Mouse (Mus musculus): Measurements from ENCODE around the gene Prss22. TPM values are rescaled to one million over a fixed set of nuclear protein-coding genes. Genes with fewer than 3 reads are reported as not detected.

Prss22 gene
- polyA plus RNA-seq, 1 experiment from 2014 or later = not detected

- ATAC-seq (ENCODE audit: low FRiP score) = no peak
These were observed 16.6 kb upstream of the Prss22 start for GRCm38 (mm10) chr17:24014433-24014965.

DNA sequence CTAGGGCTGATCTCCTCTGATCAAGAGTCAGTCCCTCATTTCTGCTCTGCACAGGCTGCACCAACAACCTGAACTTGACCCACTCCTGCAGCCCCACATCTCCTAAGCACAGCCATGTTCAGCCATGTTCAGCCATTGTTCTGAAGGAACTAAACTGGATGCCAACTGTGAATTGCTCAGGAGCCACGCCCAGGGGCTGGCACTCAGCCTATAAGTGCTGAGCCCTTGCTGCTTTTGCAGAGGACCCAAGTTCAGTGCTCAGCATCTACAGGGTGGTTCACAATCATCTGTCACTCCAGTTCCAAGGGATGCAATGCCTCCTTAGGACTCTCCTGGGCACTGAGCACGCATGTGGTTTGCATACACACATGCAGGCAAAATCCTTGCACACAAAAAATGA is 15.0 kb upstream of the Prss22 start:
- 89% methylated on average over 2 of the region's 2 CpGs for WGBS
- no peak overlapping the region for H3K9ac ChIP-seq
- H3K27me3 ChIP-seq = 0 out of 2 replicates have a peak, but pooled peaks cover 6% of the 10 kb centered on the region
- no peak for ATAC-seq (ENCODE audit: low FRiP score)
- no peak overlapping the region for H3K4me3 ChIP-seq
- no peaks in the 10 kb centered on the region for H3K36me3 ChIP-seq
- H3K9me3 ChIP-seq = no peaks in the 10 kb centered on the region
- no peak overlapping the region for H3K4me2 ChIP-seq
- H3K27ac ChIP-seq = no peak overlapping the region
- H3K4me1 ChIP-seq (replicated peaks) = no peaks in the 10 kb centered on the region

More at GRCm38 (mm10) chr17:24014433-24014965, 16.6 kb upstream of the Prss22 start:
- Histone ChIP-seq H3K36me3 (no peaks in the 10 kb centered on the region), H3K4me3 (no peak overlapping the region), H3K27me3 (0 out of 2 replicates have a peak, but pooled peaks cover 4% of the 10 kb centered on the region), H3K9ac (no peak overlapping the region), H3K4me1 (replicated peaks) (no peaks in the 10 kb centered on the region), H3K4me2 (no peak overlapping the region), H3K27ac (no peak overlapping the region), H3K9me3 (no peaks in the 10 kb centered on the region)
- 88% methylated on average over 5 of the region's 5 CpGs for WGBS

GRCm38 (mm10) chr17:24009617-24010016 is 11.7 kb upstream of the Prss22 start:
- no peak overlapping the region for H3K27ac ChIP-seq
- 0 out of 2 replicates have a peak, but pooled peaks cover 6% of the 10 kb centered on the region for H3K27me3 ChIP-seq
- no peaks in the 10 kb centered on the region for H3K4me1 ChIP-seq (replicated peaks)
- H3K9ac ChIP-seq = no peak overlapping the region
- WGBS = 55% methylated on average over 5 of the region's 5 CpGs
- H3K4me2 ChIP-seq = no peak overlapping the region
- H3K4me3 ChIP-seq = no peak overlapping the region
- no peaks in the 10 kb centered on the region for H3K36me3 ChIP-seq
- H3K9me3 ChIP-seq = no peaks in the 10 kb centered on the region
- ATAC-seq (ENCODE audit: low FRiP score) = no peak

GRCm38 (mm10) chr17:24008105-24008504 is 10.2 kb upstream of the Prss22 start:
- 79% methylated on average over 4 of the region's 4 CpGs for WGBS
- Histone ChIP-seq H3K27ac (no peak overlapping the region), H3K4me1 (replicated peaks) (no peaks in the 10 kb centered on the region), H3K36me3 (no peaks in the 10 kb centered on the region), H3K9ac (no peak overlapping the region), H3K4me3 (no peak overlapping the region), H3K27me3 (0 out of 2 replicates have a peak, but pooled peaks cover 6% of the 10 kb centered on the region), H3K9me3 (no peaks in the 10 kb centered on the region), H3K4me2 (no peak overlapping the region)
- ATAC-seq (ENCODE audit: low FRiP score) = no peak

GRCm38 (mm10) chr17:24007391-24007790 is 9.5 kb upstream of the Prss22 start:
- H3K4me3 ChIP-seq = no peak overlapping the region
- H3K27me3 ChIP-seq = 0 out of 2 replicates have a peak, but pooled peaks cover 6% of the 10 kb centered on the region
- H3K4me2 ChIP-seq = no peak overlapping the region
- 86% methylated on average over 1 of the region's 1 CpGs for WGBS
- H3K27ac ChIP-seq = no peak overlapping the region
- no peaks in the 10 kb centered on the region for H3K9me3 ChIP-seq
- no peaks in the 10 kb centered on the region for H3K36me3 ChIP-seq
- no peak overlapping the region for H3K9ac ChIP-seq
- H3K4me1 ChIP-seq (replicated peaks) = no peaks in the 10 kb centered on the region
- ATAC-seq (ENCODE audit: low FRiP score) = no peak

- H3K36me3 ChIP-seq = no peaks in the 10 kb centered on the region
- H3K4me2 ChIP-seq = no peak overlapping the region
- 0 out of 2 replicates have a peak, but pooled peaks cover 6% of the 10 kb centered on the region for H3K27me3 ChIP-seq
- no peak for ATAC-seq (ENCODE audit: low FRiP score)
- H3K4me1 ChIP-seq (replicated peaks) = no peaks in the 10 kb centered on the region
- no peaks in the 10 kb centered on the region for H3K9me3 ChIP-seq
- no peak overlapping the region for H3K9ac ChIP-seq
- H3K27ac ChIP-seq = no peak overlapping the region
- WGBS = 61% methylated on average over 2 of the region's 2 CpGs
- H3K4me3 ChIP-seq = no peak overlapping the region
These were observed 9.0 kb upstream of the Prss22 start for GRCm38 (mm10) chr17:24006930-24007329.

GRCm38 (mm10) chr17:24005049-24005448 is 7.1 kb upstream of the Prss22 start:
- 0 out of 2 replicates have a peak, but pooled peaks cover 6% of the 10 kb centered on the region for H3K27me3 ChIP-seq
- H3K27ac ChIP-seq = no peak overlapping the region
- WGBS = over 99% methylated on average over 3 of the region's 3 CpGs
- H3K9me3 ChIP-seq = no peaks in the 10 kb centered on the region
- no peak overlapping the region for H3K4me3 ChIP-seq
- H3K9ac ChIP-seq = no peak overlapping the region
- no peak overlapping the region for H3K4me2 ChIP-seq
- no peaks in the 10 kb centered on the region for H3K36me3 ChIP-seq
- no peak for ATAC-seq (ENCODE audit: low FRiP score)
- H3K4me1 ChIP-seq (replicated peaks) = no peaks in the 10 kb centered on the region

DNA sequence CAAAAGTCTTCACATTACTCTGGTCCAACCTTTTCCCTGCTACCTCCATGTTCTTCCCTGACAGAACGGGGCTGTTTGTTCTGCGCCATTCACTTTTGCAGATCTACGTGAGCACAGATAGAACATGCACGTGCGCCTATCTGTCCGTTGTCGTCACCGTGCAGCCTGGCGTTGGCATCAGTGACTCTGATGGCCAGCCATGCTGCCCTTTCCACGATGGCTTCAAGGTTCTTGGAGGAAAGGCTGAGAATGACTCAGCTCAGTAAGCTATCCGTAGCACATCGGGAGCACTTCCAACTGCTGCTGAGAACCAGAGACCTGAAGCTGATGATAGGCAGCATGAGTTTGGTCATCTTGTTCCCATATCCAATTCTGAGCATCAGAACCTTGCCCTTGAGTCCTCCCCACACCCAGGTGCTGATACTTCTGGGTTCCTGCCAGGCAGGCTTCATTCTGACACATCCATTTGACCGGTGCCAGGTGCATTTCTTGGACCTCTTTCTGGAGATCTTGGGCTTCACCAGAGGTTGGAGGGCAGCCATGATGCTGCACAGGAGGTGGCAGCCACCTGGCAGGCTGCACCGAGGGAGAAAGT is 6.3 kb upstream of the Prss22 start:
- no peak for ATAC-seq (ENCODE audit: low FRiP score)
- H3K9ac ChIP-seq = no peak overlapping the region
- H3K4me1 ChIP-seq (replicated peaks) = no peaks in the 10 kb centered on the region
- no peak overlapping the region for H3K4me3 ChIP-seq
- no peak overlapping the region for H3K27ac ChIP-seq
- no peaks in the 10 kb centered on the region for H3K9me3 ChIP-seq
- H3K27me3 ChIP-seq = 0 out of 2 replicates have a peak, but pooled peaks cover 6% of the 10 kb centered on the region
- 95% methylated on average over 14 of the region's 14 CpGs for WGBS
- no peaks in the 10 kb centered on the region for H3K36me3 ChIP-seq
- H3K4me2 ChIP-seq = no peak overlapping the region

DNA sequence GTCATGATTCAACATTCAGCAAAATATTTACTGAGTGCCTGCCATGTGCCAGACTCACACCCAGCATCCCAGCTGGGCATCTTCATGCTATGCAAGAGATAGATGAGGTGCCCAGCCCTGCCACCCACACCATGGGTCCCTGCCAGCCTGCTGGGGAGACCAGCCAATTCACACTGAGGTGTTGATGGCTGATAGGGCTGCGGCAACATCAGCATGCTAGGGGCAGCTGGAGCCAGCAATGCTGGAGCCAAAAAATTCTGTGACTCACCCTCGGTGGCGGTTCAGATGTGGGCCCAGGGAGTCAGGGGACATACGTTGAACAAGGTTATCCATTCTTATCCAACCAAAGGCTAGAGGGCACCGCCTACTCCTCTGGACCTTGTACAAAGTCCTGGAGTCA is 2.5 kb upstream of the Prss22 start:
- WGBS = 79% methylated on average over 5 of the region's 5 CpGs
- ATAC-seq (ENCODE audit: low FRiP score) = no peak

DNA sequence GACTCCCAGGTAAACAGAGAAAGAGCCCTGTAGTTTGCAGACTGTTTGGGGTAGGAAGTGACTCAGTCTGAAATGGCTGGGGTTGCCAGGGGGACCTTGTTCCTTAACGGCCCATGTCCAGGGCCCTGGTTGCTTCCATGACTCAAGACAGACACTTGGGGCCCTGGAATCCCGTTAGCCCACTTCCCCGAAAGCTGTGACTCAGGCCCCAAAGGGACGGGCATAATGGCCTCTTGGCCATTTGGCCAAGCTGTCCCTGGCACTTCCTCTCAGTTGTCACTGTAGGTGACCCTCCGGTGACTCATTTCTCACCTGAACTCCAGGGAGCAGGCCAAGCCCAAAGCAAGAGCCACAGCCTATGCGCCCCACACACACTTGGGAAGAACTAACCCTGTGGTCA is 483 bp upstream of the Prss22 start:
- 76% methylated on average over 6 of the region's 6 CpGs for WGBS
- no peaks in the 10 kb centered on the region for H3K9me3 ChIP-seq

More for the DNA sequence above, 2.5 kb upstream of the Prss22 start:
- no peaks in the 10 kb centered on the region for H3K9me3 ChIP-seq
- H3K36me3 ChIP-seq = no peaks in the 10 kb centered on the region
- H3K4me2 ChIP-seq = no peak overlapping the region
- no peak overlapping the region for H3K27ac ChIP-seq
- no peaks in the 10 kb centered on the region for H3K4me1 ChIP-seq (replicated peaks)
- H3K9ac ChIP-seq = no peak overlapping the region
- 0 out of 2 replicates have a peak, but pooled peaks cover 10% of the 10 kb centered on the region for H3K27me3 ChIP-seq
- no peak overlapping the region for H3K4me3 ChIP-seq

GRCm38 (mm10) chr17:23995421-23995820 is 2.5 kb downstream of the Prss22 start:
- H3K9me3 ChIP-seq = no peaks in the 10 kb centered on the region
- no peak overlapping the region for H3K4me3 ChIP-seq
- 35% methylated on average over 1 of the region's 1 CpGs for WGBS
- H3K9ac ChIP-seq = no peak overlapping the region
- peaks cover 9% of the 10 kb centered on the region for H3K4me1 ChIP-seq (replicated peaks)
- no peak for ATAC-seq (ENCODE audit: low FRiP score)
- H3K27me3 ChIP-seq = peaks cover 13% of the 10 kb centered on the region; the same call in 1 of the 2 replicates
- no peak overlapping the region for H3K4me2 ChIP-seq
- H3K27ac ChIP-seq = no peak overlapping the region
- H3K36me3 ChIP-seq = no peaks in the 10 kb centered on the region

More for the DNA sequence above, 483 bp upstream of the Prss22 start:
- Histone ChIP-seq H3K27me3 (peaks cover 13% of the 10 kb centered on the region; the same call in 1 of the 2 replicates), H3K9ac (no peak overlapping the region), H3K4me1 (replicated peaks) (peaks cover 3% of the 10 kb centered on the region; the same call in 1 of the 2 replicates), H3K27ac (no peak overlapping the region), H3K4me2 (no peak overlapping the region), H3K36me3 (no peaks in the 10 kb centered on the region), H3K4me3 (no peak overlapping the region)
- ATAC-seq (ENCODE audit: low FRiP score) = no peak

- Histone ChIP-seq H3K4me3 (no peak overlapping the region), H3K36me3 (no peaks in the 10 kb centered on the region), H3K27me3 (peaks cover 13% of the 10 kb centered on the region; the same call in 1 of the 2 replicates), H3K9me3 (no peaks in the 10 kb centered on the region), H3K9ac (no peak overlapping the region), H3K4me1 (replicated peaks) (peaks cover 9% of the 10 kb centered on the region), H3K4me2 (no peak overlapping the region), H3K27ac (no peak overlapping the region)
- WGBS = 76% methylated on average over 7 of the region's 7 CpGs
- ATAC-seq (ENCODE audit: low FRiP score) = no peak
These were observed 3.2 kb downstream of the Prss22 start for GRCm38 (mm10) chr17:23994667-23995066.
